Mouse (Mus musculus) midbrain, embryonic 13.5 days (tissue): ENCODE data around the gene Isoc2a. TPM values are rescaled to one million over a fixed set of nuclear protein-coding genes. Genes with fewer than 3 reads are reported as not detected.

ENCODE experiments used
- ATAC-seq: fragments of 200-750 bp; cut with Nextera tagmentation; 2 replicates; pipeline ENCODE4 v1.8.0; 2017; ENCODE audit warnings: mild to moderate bottlenecking, moderate TSS enrichment, moderate library complexity
- H3K27ac ChIP-seq: fragments of 300-500 bp; sonication (generic); 2 replicates; pipeline ENCODE4 v1.5.1; 2015; ENCODE audit warnings: inconsistent platforms, mild to moderate bottlenecking, moderate library complexity
- H3K27me3 ChIP-seq: fragments of 300-500 bp; sonication (generic); 2 replicates; pipeline ENCODE4 v1.6.1; 2015; ENCODE audit warnings: mild to moderate bottlenecking, inconsistent platforms
- H3K36me3 ChIP-seq: fragments of 300-500 bp; sonication (generic); 2 replicates; pipeline ENCODE4 v1.6.1; 2015; ENCODE audit warnings: mild to moderate bottlenecking, inconsistent platforms
- H3K4me1 ChIP-seq: fragments of 300-500 bp; sonication (generic); replicated peaks from 2 replicates; pipeline ENCODE4 v1.6.1; 2015; ENCODE audit warnings: inconsistent platforms
- H3K4me2 ChIP-seq: fragments of 300-500 bp; sonication (generic); replicated peaks from 2 replicates; pipeline ENCODE4 v1.6.1; 2015; ENCODE audit warnings: moderate library complexity, mild to moderate bottlenecking, inconsistent platforms
- H3K4me3 ChIP-seq: fragments of 300-500 bp; sonication (generic); replicated peaks from 2 replicates; pipeline ENCODE4 v1.5.1; 2015; ENCODE audit warnings: mild to moderate bottlenecking, inconsistent platforms
- H3K9ac ChIP-seq: fragments of 300-500 bp; sonication (generic); replicated peaks from 2 replicates; pipeline ENCODE4 v1.6.1; 2015; ENCODE audit warnings: mild to moderate bottlenecking, inconsistent platforms
- H3K9me3 ChIP-seq: fragments of 300-500 bp; sonication (generic); 2 replicates; pipeline ENCODE4 v1.6.1; 2016; ENCODE audit warnings: mild to moderate bottlenecking, inconsistent platforms
- WGBS: fragments of 180-500 bp; shearing (Covaris S2); methylation state at CpG from one replicate; pipeline ENCODE4 v1.1.7; 2015; 5-methylcytosine and 5-hydroxymethylcytosine counted together
- polyA plus RNA-seq: library from polyadenylated mRNA; unstranded; fragments of >200 nt; fragmentation: Nextera tagmentation; extraction: Ambion mirVana; gene quantifications from 2 replicates; pipeline ENCODE4 v1.2.1, GENCODE M21; 2015

Isoc2a gene
- polyA plus RNA-seq, 1 experiment from 2014 or later = 0.65 TPM

- Histone ChIP-seq H3K9me3 (no peaks in the 10 kb centered on the region), H3K4me1 (peaks cover 76% of the 10 kb centered on the region), H3K9ac (peak overlapping the region; percentile 58), H3K27me3 (no peaks in the 10 kb centered on the region), H3K27ac (peak overlapping the region; percentile 100), H3K4me3 (0 out of 2 replicates have a peak overlapping the region, but pooled peaks have one; percentile 42), H3K4me2 (peak overlapping the region; percentile 76), H3K36me3 (peaks cover 38% of the 10 kb centered on the region)
- WGBS = 58% methylated on average over 23 of the region's 23 CpGs
- no peak for ATAC-seq
These were observed 44.2 kb downstream of the Isoc2a start for GRCm38 (mm10) chr7:4920976-4921823.

DNA sequence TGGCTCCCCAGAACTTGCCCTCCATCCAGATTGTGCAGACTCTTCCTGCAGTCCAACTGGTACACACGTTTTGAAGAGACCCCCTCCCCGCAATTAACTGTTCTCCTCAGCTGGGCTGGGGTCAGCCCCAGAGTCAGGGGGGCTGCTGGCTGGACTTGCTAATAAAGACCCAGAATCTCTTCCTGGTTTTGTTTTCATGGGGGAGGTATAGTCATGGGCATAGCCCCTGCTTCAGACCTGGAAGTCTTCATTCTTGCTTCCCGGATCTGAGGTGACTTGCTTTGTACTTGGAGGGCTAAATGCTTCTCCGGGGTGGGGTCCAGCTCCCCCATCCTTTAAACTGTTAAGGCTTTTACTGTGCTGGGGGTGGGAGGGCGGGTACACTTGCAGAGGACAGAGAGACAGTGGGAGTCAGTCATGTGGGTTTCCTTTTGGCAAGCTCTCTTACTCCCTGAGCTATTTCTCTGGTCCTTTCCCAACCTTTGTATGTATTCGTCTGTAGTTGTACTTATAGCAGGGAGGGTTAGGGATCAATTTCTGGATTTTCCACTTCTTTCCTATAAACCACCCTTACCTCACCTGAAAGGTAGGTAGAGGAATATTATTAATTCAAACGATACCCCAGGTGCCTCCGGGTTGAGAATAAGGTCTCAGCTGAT lies 45.0 kb downstream of the Isoc2a start, which contains the start of gene Nat14:
Gene Nat14 (plus strand): TSS at position 205 of the 659 bp plus-strand sequence.
- ATAC-seq = peak; percentile 0; the same call in 1 of the 2 replicates
- Histone ChIP-seq H3K4me1 (peaks cover 76% of the 10 kb centered on the region), H3K36me3 (peaks cover 38% of the 10 kb centered on the region), H3K4me3 (peak within 1 kb of the TSS; percentile 42), H3K4me2 (peak within 1 kb of the TSS; percentile 76), H3K9ac (peak within 1 kb of the TSS; percentile 74), H3K27me3 (no peaks in the 10 kb centered on the region), H3K27ac (peak within 1 kb of the TSS; percentile 100), H3K9me3 (no peaks in the 10 kb centered on the region)
- 23% methylated on average over 8 of the region's 8 CpGs for WGBS

DNA sequence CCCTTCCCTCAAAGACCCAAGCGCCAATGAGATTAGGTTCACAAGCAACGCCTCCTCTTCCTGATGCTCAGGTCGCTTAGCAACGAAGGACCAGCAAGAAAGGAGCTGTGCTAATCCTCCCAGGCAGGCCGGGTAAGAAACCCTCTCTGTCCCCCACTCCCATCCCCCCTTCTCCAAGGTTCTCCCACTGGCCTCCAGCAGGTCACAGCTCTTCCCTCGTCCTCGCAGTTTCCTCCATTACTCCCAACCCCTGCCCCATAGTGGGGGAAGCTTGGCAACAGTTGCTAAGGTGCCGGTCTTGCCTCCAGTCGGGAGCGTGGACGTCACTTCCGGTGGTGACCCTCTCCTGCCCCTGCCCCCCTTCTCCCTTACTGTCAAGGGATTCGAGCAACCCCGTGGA lies 45.6 kb downstream of the Isoc2a start:
- peak; percentile 82 for ATAC-seq
- peak overlapping the region; percentile 74 for H3K9ac ChIP-seq
- no peaks in the 10 kb centered on the region for H3K9me3 ChIP-seq
- H3K4me2 ChIP-seq = peak overlapping the region; percentile 76
- peaks cover 72% of the 10 kb centered on the region for H3K4me1 ChIP-seq
- H3K27me3 ChIP-seq = no peaks in the 10 kb centered on the region
- under 1% methylated on average over 14 of the region's 14 CpGs for WGBS
- H3K36me3 ChIP-seq = peaks cover 38% of the 10 kb centered on the region
- peak overlapping the region; percentile 100 for H3K27ac ChIP-seq
- H3K4me3 ChIP-seq = peak overlapping the region; percentile 42

- 1% methylated on average over 14 of the region's 14 CpGs for WGBS
- peak overlapping the region; percentile 76 for H3K4me2 ChIP-seq
- H3K9me3 ChIP-seq = no peaks in the 10 kb centered on the region
- no peaks in the 10 kb centered on the region for H3K27me3 ChIP-seq
- peak overlapping the region; percentile 74 for H3K9ac ChIP-seq
- peak overlapping the region; percentile 100 for H3K27ac ChIP-seq
- peaks cover 33% of the 10 kb centered on the region for H3K36me3 ChIP-seq
- H3K4me3 ChIP-seq = peak overlapping the region; percentile 42
- peak; percentile 46 for ATAC-seq
- peaks cover 68% of the 10 kb centered on the region for H3K4me1 ChIP-seq
These were observed 46.1 kb downstream of the Isoc2a start for GRCm38 (mm10) chr7:4922931-4923565.

DNA sequence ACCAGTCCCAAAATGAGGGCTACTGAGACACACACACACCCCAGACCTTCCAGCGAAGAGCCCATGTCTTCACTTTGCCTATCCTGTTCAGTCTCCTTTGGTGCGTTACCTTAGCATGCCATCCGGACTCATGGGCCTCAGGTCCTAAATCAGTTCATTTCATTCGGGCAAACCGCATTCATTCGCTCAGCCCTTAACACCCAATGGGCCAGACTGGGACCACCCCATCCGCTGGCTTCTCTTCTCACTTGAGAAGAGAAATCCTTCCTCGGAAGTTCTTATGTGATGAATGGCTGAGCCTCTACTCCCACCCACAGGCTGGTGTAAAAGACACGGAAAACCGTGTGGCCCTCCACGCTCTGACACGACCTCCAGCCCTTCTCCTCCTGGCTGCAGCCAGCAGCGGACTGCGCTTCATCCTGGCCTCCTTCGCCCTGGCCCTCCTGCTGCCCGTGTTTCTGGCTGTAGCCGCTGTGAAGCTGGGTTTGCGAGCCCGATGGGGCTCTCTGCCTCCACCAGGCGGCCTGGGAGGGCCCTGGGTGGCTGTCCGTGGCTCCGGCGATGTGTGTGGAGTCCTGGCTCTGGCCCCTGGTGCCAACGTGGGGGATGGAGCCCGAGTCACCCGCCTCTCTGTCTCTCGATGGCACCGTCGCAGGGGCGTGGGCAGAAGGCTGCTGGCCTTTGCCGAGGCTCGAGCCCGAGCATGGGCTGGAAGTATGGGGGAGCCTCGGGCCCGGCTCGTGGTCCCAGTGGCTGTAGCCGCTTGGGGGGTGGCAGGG lies 46.8 kb downstream of the Isoc2a start:
- peak overlapping the region; percentile 100 for H3K27ac ChIP-seq
- peaks cover 68% of the 10 kb centered on the region for H3K4me1 ChIP-seq
- no peaks in the 10 kb centered on the region for H3K9me3 ChIP-seq
- H3K36me3 ChIP-seq = peaks cover 26% of the 10 kb centered on the region
- ATAC-seq = peak; percentile 21
- H3K9ac ChIP-seq = peak overlapping the region; percentile 70
- peak overlapping the region; percentile 42 for H3K4me3 ChIP-seq
- peak overlapping the region; percentile 76 for H3K4me2 ChIP-seq
- H3K27me3 ChIP-seq = no peaks in the 10 kb centered on the region
- 3% methylated on average over 37 of the region's 37 CpGs for WGBS

DNA sequence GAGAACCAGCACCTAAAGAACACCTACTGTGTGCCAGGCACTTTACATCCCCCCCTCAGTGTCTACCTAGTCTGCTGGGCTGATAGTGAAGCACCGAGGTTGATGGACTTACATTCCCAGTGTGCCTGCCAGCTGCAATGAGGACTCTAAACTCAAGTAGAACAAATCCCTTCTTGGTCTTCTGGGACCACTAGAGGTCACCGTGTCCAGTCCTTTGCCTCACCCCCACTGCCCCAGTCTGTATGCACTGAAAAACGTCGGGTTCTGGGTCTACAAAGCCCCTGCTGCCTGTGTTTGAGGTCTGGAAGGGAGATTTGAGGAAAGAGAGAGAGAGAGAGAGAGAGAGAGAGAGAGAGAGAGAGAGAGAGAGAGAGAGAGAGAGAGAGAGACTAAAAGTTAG lies 47.5 kb downstream of the Isoc2a start:
- Histone ChIP-seq H3K27me3 (no peaks in the 10 kb centered on the region), H3K4me1 (peaks cover 68% of the 10 kb centered on the region), H3K9me3 (no peaks in the 10 kb centered on the region), H3K36me3 (peaks cover 19% of the 10 kb centered on the region), H3K27ac (peak overlapping the region; percentile 100), H3K9ac (peak overlapping the region; percentile 70), H3K4me2 (peak overlapping the region; percentile 76), H3K4me3 (peak overlapping the region; percentile 42)
- ATAC-seq = no peak
- 5% methylated on average over 4 of the region's 4 CpGs for WGBS

GRCm38 (mm10) chr7:4924891-4925301 lies 47.9 kb downstream of the Isoc2a start:
- ATAC-seq = no peak
- Histone ChIP-seq H3K9ac (peak overlapping the region; percentile 70; the same call in 1 of the 2 replicates), H3K27me3 (no peaks in the 10 kb centered on the region), H3K36me3 (peaks cover 14% of the 10 kb centered on the region), H3K27ac (peak overlapping the region; percentile 100), H3K4me1 (peaks cover 68% of the 10 kb centered on the region), H3K4me2 (peak overlapping the region; percentile 76), H3K9me3 (no peaks in the 10 kb centered on the region), H3K4me3 (no peak overlapping the region)
- WGBS = 4% methylated on average over 3 of the region's 4 CpGs

DNA sequence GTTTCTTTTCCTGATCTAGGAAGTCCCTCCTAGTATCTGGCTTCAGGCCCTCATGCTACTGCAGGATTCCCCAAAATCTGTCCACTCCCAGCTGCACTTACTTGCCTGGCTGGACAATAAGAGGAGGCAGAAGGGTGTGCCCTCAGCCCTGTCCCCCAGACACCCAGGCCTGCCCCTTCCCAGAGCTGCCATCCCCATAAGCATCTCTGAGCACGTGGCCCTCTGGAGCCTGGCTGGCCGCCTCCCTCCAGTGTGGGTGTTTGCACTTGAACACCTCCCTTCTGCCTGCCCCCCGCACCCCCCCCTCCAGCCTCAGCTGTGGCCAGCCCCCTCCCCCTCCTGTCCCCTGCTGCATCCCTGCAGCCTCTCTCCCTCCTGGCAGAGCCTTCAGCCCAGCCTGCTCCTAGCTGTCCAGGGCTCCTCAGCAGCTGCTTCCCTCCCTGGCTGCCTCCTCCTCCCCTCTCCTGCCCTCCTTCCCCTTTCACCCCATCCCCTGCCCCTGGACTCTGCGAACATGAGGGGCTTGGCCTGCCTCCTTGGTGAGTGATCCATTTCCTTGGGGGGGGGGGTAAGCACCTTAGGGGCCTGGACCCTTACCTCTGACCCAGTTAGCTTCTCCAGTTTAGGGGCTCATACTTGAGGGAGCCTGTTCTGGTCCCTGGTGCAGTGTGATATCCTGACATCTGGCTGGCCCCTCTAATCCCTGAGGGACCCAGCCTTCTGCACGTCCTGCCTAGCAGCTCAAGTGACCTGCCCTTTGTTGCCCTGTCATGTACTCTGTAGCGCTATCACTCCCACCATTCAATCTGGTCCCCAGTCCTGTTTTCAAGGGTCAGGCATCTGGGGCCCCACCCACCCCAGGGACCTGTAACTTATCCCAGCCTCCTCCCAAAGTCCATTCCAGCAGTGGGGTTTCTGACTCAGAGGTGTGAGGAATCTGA lies 48.8 kb downstream of the Isoc2a start, which contains the start of gene Ssc5d:
Gene Ssc5d (plus strand): TSS at position 345 of the 941 bp plus-strand sequence.
- peak within 1 kb of the TSS; percentile 76 for H3K4me2 ChIP-seq
- peak within 1 kb of the TSS; percentile 70 for H3K9ac ChIP-seq
- no peaks in the 10 kb centered on the region for H3K9me3 ChIP-seq
- H3K36me3 ChIP-seq = peaks cover 6% of the 10 kb centered on the region
- WGBS = 2% methylated on average over 6 of the region's 6 CpGs
- peaks cover 63% of the 10 kb centered on the region for H3K4me1 ChIP-seq
- no peaks in the 10 kb centered on the region for H3K27me3 ChIP-seq
- H3K27ac ChIP-seq = peak within 1 kb of the TSS; percentile 100
- ATAC-seq = 0 out of 2 replicates have a peak, but pooled peaks have one; percentile 8
- no peak within 1 kb of the TSS for H3K4me3 ChIP-seq

- 81% methylated on average over 16 of the region's 16 CpGs for WGBS
- Histone ChIP-seq H3K27me3 (no peaks in the 10 kb centered on the region), H3K4me2 (no peak overlapping the region), H3K4me1 (peaks cover 51% of the 10 kb centered on the region), H3K36me3 (no peaks in the 10 kb centered on the region), H3K9me3 (no peaks in the 10 kb centered on the region), H3K4me3 (no peak overlapping the region), H3K27ac (0 out of 2 replicates have a peak overlapping the region, but pooled peaks have one; percentile 100), H3K9ac (peak overlapping the region; percentile 56)
- no peak for ATAC-seq
These were observed 49.9 kb downstream of the Isoc2a start for GRCm38 (mm10) chr7:4926849-4927248.

DNA sequence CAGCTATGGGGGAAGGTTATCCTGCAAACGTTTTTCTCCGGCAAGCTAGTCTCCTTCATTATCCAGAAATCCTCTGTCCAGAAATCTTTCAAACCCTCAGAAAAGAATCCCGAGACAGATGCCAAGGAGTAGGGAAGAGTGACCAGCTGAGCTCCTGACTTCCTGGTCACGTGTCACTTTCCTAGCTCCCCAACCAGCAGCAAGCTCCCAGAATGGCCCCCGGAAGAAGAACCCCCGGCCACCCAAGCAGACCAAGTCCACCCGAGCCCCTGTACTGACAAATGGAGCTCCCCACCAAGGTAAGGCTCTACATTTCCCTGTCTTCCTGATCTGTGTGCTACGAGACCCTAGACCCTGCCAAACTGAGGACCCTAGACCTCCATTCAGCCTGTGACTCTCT lies 50.8 kb downstream of the Isoc2a start:
- WGBS = 67% methylated on average over 8 of the region's 8 CpGs
- Histone ChIP-seq H3K4me2 (no peak overlapping the region), H3K36me3 (no peaks in the 10 kb centered on the region), H3K4me3 (no peak overlapping the region), H3K27ac (no peak overlapping the region), H3K9me3 (no peaks in the 10 kb centered on the region), H3K27me3 (no peaks in the 10 kb centered on the region), H3K4me1 (peaks cover 43% of the 10 kb centered on the region), H3K9ac (no peak overlapping the region)
- no peak for ATAC-seq
